Mouse (Mus musculus) forebrain, postnatal 0 days (tissue): ENCODE results near the gene Gimd1. TPM values are rescaled to one million over a fixed set of nuclear protein-coding genes. Genes with fewer than 3 reads are reported as not detected.

Source experiments
- ATAC-seq: fragments of 200-750 bp; cut with Nextera tagmentation; 2 replicates; pipeline ENCODE4 v1.8.0; 2017; ENCODE audit warnings: mild to moderate bottlenecking, moderate library complexity
- DNase-seq: peaks from one replicate; pipeline ENCODE4 v3.0.0-alpha.2; 2015
- H3K27ac ChIP-seq: fragments of 300-500 bp; sonication (generic); 2 replicates; pipeline ENCODE4 v1.5.1; 2014; ENCODE audit warnings: low read depth, mild to moderate bottlenecking, antibody characterized with exemption, low read length, moderate library complexity, mixed read lengths
- H3K27me3 ChIP-seq: fragments of 300-500 bp; sonication (generic); 2 replicates; pipeline ENCODE4 v1.6.1; 2014; ENCODE audit warnings: mild to moderate bottlenecking, low read length, mixed read lengths; ENCODE audit not compliant: insufficient read depth
- H3K36me3 ChIP-seq: fragments of 300-500 bp; sonication (generic); 2 replicates; pipeline ENCODE4 v1.6.1; 2014; ENCODE audit warnings: mild to moderate bottlenecking, moderate library complexity; ENCODE audit not compliant: insufficient read depth
- H3K4me1 ChIP-seq: fragments of 300-500 bp; sonication (generic); 2 replicates; pipeline ENCODE4 v1.6.1; 2014; ENCODE audit warnings: antibody characterized with exemption; ENCODE audit not compliant: insufficient read depth
- H3K4me2 ChIP-seq: fragments of 300-500 bp; sonication (generic); 2 replicates; pipeline ENCODE4 v1.6.1; 2014; ENCODE audit warnings: low read depth, mild to moderate bottlenecking, moderate library complexity
- H3K4me3 ChIP-seq: fragments of 300-500 bp; sonication (generic); 2 replicates; pipeline ENCODE4 v1.5.1; 2014; ENCODE audit warnings: low read depth, low read length, mixed read lengths
- H3K9ac ChIP-seq: fragments of 300-500 bp; sonication (generic); 2 replicates; pipeline ENCODE4 v1.6.1; 2014; ENCODE audit warnings: mild to moderate bottlenecking
- H3K9me3 ChIP-seq: fragments of 300-500 bp; sonication (generic); 2 replicates; pipeline ENCODE4 v1.6.1; 2016; ENCODE audit warnings: low read length
- CTCF ChIP-seq: sonication (generic); IDR thresholded peaks from 2 replicates; pipeline ENCODE4 v1.5.1; 2016; ENCODE audit warnings: antibody characterized with exemption, control low read depth, low read depth
- WGBS: fragments of 180-500 bp; shearing (Covaris S2); extraction: QIAGEN DNeasy Blood & Tissue Kit; methylation state at CpG from one replicate; pipeline ENCODE4 v1.1.7; 2014; 5-methylcytosine and 5-hydroxymethylcytosine counted together
- polyA plus RNA-seq: library from polyadenylated mRNA; unstranded; fragments of >200 nt; fragmentation: Nextera tagmentation; extraction: Ambion mirVana; gene quantifications from 2 replicates; pipeline ENCODE4 v1.2.1, GENCODE M21; 2015
- total RNA-seq: library from RNA; depleted of rRNA; stranded (reverse); fragments of >200 nt; gene quantifications from 2 replicates; pipeline ENCODE4 v1.2.3, GENCODE M21; 2014; rRNA removed

Gimd1 gene
- total RNA-seq (not detected in 2 replicates), polyA plus RNA-seq (not detected in 2 replicates)

GRCm38 (mm10) chr3:132629601-132630239 lies at the start of gene Gimd1:
TSS of gene Gimd1 (plus strand) at chr3:132629820.
- no peak within 1 kb of the TSS for H3K9ac ChIP-seq
- H3K27me3 ChIP-seq, result no peaks in the 10 kb centered on the region
- 93% methylated on average over 11 of the region's 11 CpGs for WGBS
- no peak for ATAC-seq
- no peaks in the 10 kb centered on the region for H3K9me3 ChIP-seq
- TF ChIP-seq CTCF, result no peak
- no peak within 1 kb of the TSS for H3K4me2 ChIP-seq
- H3K27ac ChIP-seq, result no peak within 1 kb of the TSS
- no peak for DNase-seq
- H3K36me3 ChIP-seq, result no peaks in the 10 kb centered on the region
- no peaks in the 10 kb centered on the region for H3K4me1 ChIP-seq
- no peak within 1 kb of the TSS for H3K4me3 ChIP-seq

GRCm38 (mm10) chr3:132581198-132581597 lies 48.4 kb upstream of the Gimd1 start:
- no peak for TF ChIP-seq CTCF
- DNase-seq (no peak), ATAC-seq (no peak)
- Histone ChIP-seq H3K27me3 (no peaks in the 10 kb centered on the region), H3K9ac (no peak overlapping the region), H3K27ac (no peak overlapping the region), H3K9me3 (no peaks in the 10 kb centered on the region), H3K4me2 (no peak overlapping the region), H3K4me1 (no peaks in the 10 kb centered on the region), H3K36me3 (no peaks in the 10 kb centered on the region), H3K4me3 (no peak overlapping the region)
- WGBS, result 67% methylated on average over 3 of the region's 3 CpGs

GRCm38 (mm10) chr3:132582339-132582738 lies 47.3 kb upstream of the Gimd1 start:
- no peak for ATAC-seq
- Histone ChIP-seq H3K27me3 (no peaks in the 10 kb centered on the region), H3K4me2 (no peak overlapping the region), H3K27ac (no peak overlapping the region), H3K9me3 (no peaks in the 10 kb centered on the region), H3K4me3 (no peak overlapping the region), H3K9ac (no peak overlapping the region), H3K4me1 (no peaks in the 10 kb centered on the region), H3K36me3 (no peaks in the 10 kb centered on the region)
- no peak for TF ChIP-seq CTCF
- no peak for DNase-seq
- WGBS, result 51% methylated on average over 4 of the region's 4 CpGs

- DNase-seq, result no peak
- Histone ChIP-seq H3K4me1 (no peaks in the 10 kb centered on the region), H3K9me3 (no peaks in the 10 kb centered on the region), H3K9ac (no peak overlapping the region), H3K27ac (no peak overlapping the region), H3K4me2 (no peak overlapping the region), H3K4me3 (no peak overlapping the region), H3K36me3 (no peaks in the 10 kb centered on the region), H3K27me3 (no peaks in the 10 kb centered on the region)
- TF ChIP-seq CTCF, result no peak
- ATAC-seq, result no peak
- 83% methylated on average over 8 of the region's 8 CpGs for WGBS
Observed at GRCm38 (mm10) chr3:132585122-132585972, 44.3 kb upstream of the Gimd1 start.

GRCm38 (mm10) chr3:132588146-132588545 lies 41.5 kb upstream of the Gimd1 start:
- no peaks in the 10 kb centered on the region for H3K4me1 ChIP-seq
- ATAC-seq, result no peak
- no peak overlapping the region for H3K27ac ChIP-seq
- H3K4me3 ChIP-seq, result no peak overlapping the region
- H3K27me3 ChIP-seq, result no peaks in the 10 kb centered on the region
- TF ChIP-seq CTCF, result no peak
- no peak overlapping the region for H3K9ac ChIP-seq
- H3K9me3 ChIP-seq, result no peaks in the 10 kb centered on the region
- 85% methylated on average over 1 of the region's 1 CpGs for WGBS
- H3K36me3 ChIP-seq, result no peaks in the 10 kb centered on the region
- DNase-seq, result no peak
- H3K4me2 ChIP-seq, result no peak overlapping the region

GRCm38 (mm10) chr3:132590010-132590409 lies 39.6 kb upstream of the Gimd1 start:
- Histone ChIP-seq H3K27me3 (no peaks in the 10 kb centered on the region), H3K9ac (no peak overlapping the region), H3K4me3 (no peak overlapping the region), H3K9me3 (no peaks in the 10 kb centered on the region), H3K4me1 (no peaks in the 10 kb centered on the region), H3K36me3 (no peaks in the 10 kb centered on the region), H3K27ac (no peak overlapping the region), H3K4me2 (no peak overlapping the region)
- ATAC-seq (no peak), DNase-seq (no peak)
- TF ChIP-seq CTCF, result no peak
- 78% methylated on average over 3 of the region's 3 CpGs for WGBS

- Histone ChIP-seq H3K9ac (no peak overlapping the region), H3K9me3 (no peaks in the 10 kb centered on the region), H3K27me3 (no peaks in the 10 kb centered on the region), H3K36me3 (no peaks in the 10 kb centered on the region), H3K27ac (no peak overlapping the region), H3K4me1 (no peaks in the 10 kb centered on the region), H3K4me2 (no peak overlapping the region), H3K4me3 (no peak overlapping the region)
- ATAC-seq, result no peak
- DNase-seq, result no peak
- no peak for TF ChIP-seq CTCF
- WGBS, result 74% methylated on average over 1 of the region's 1 CpGs
Observed at GRCm38 (mm10) chr3:132590604-132591003, 39.0 kb upstream of the Gimd1 start.
